In genomic region chr2:116071571-116072320, GRCm38 (mm10) we compare ENCODE assay signal across 8 mouse cellular contexts. TPM values are rescaled to one million over a fixed set of nuclear protein-coding genes. Genes with fewer than 3 reads are reported as not detected.
A peak's percentile ranks its signal among the peaks of the same experiment; 100 is the strongest.
DNase-seq lines count a peak whose midpoint lies in the region; ATAC-seq and TF ChIP-seq lines count a peak whose summit lies in the region.

No protein-coding gene starts in this region.

- under 1% methylated on average over 25 of the region's 25 CpGs for WGBS in forebrain, embryonic 16.5 days
- WGBS in intestine, embryonic 14.5 days = 1% methylated on average over 25 of the region's 25 CpGs
- WGBS in liver, adult 2 months = 4% methylated on average over 25 of the region's 25 CpGs
- WGBS in midbrain, embryonic 14.5 days = under 1% methylated on average over 25 of the region's 25 CpGs

- TF ChIP-seq CTCF in liver, adult 2 months (IDR thresholded peaks at IDR 0.05; ENCODE audit: low read depth, low read length) = peak; percentile 73

- peak overlapping the region; percentile 77 for H3K4me2 ChIP-seq in forebrain, embryonic 16.5 days (ENCODE audit: low read length)
- peak overlapping the region; percentile 68 for H3K4me2 ChIP-seq in intestine, embryonic 14.5 days (ENCODE audit: low read length)
- peak overlapping the region; percentile 59 for H3K4me2 ChIP-seq in midbrain, embryonic 14.5 days (ENCODE audit: low read length)

- H3K79me2 ChIP-seq in liver, adult 2 months (ENCODE audit: control insufficient read depth, insufficient read depth, low read length) = no peaks in the 10 kb centered on the region

- no peak for TF ChIP-seq POLR2A in liver, adult 2 months (IDR thresholded peaks at IDR 0.05; ENCODE audit: extremely low read depth, insufficient read depth, low read length)

- no peak; the same call in 1 of the 2 replicates for ATAC-seq in forebrain, embryonic 16.5 days
- no peak for ATAC-seq in intestine, embryonic 14.5 days (replicated peaks; ENCODE audit: low FRiP score, low TSS enrichment, low read depth)
- ATAC-seq in midbrain, embryonic 14.5 days (ENCODE audit: low FRiP score, low TSS enrichment) = no peak

- peak; percentile 46 for DNase-seq in layer of hippocampus, adult 11-12 months (ENCODE audit: low spot score)
- DNase-seq in layer of hippocampus, adult 9-11 months = no peak
- DNase-seq in adrenal gland, postnatal 25 days = peak; percentile 84
- peak; percentile 88 for DNase-seq in intestine, embryonic 14.5 days (ENCODE audit: low spot score)
- peak; percentile 25 for DNase-seq in liver, adult 2 months (ENCODE audit: extremely low read depth, low read depth, low spot score)
- DNase-seq in midbrain, embryonic 14.5 days = peak; percentile 94
- no peak for DNase-seq in spleen, postnatal 14 days (ENCODE audit: low spot score in 2 of 2)

- H3K27me3 ChIP-seq in forebrain, embryonic 16.5 days (replicated peaks; ENCODE audit: control insufficient read depth, insufficient read depth, low read length) = no peaks in the 10 kb centered on the region
- peaks cover 31% of the 10 kb centered on the region; the same call in 1 of the 2 replicates for H3K27me3 ChIP-seq in intestine, embryonic 14.5 days (replicated peaks; ENCODE audit: control insufficient read depth, insufficient read depth, low read length)
- H3K27me3 ChIP-seq in liver, adult 2 months (ENCODE audit: control insufficient read depth, insufficient read depth, low read length) = peaks cover 6% of the 10 kb centered on the region; the same call in 1 of the 2 replicates
- H3K27me3 ChIP-seq in midbrain, embryonic 14.5 days (ENCODE audit: control insufficient read depth, insufficient read depth, low read length) = peaks cover 11% of the 10 kb centered on the region

- H3K9ac ChIP-seq in forebrain, embryonic 16.5 days (replicated peaks; ENCODE audit: low read depth, low read length) = peak overlapping the region; percentile 88
- peak overlapping the region; percentile 97 for H3K9ac ChIP-seq in intestine, embryonic 14.5 days (ENCODE audit: low read length)
- H3K9ac ChIP-seq in liver, adult 2 months (ENCODE audit: low read depth, low read length) = no peak overlapping the region
- peak overlapping the region; percentile 74 for H3K9ac ChIP-seq in midbrain, embryonic 14.5 days (replicated peaks; ENCODE audit: low read length)

- H3K36me3 ChIP-seq in forebrain, embryonic 16.5 days (ENCODE audit: control insufficient read depth, insufficient read depth) = no peaks in the 10 kb centered on the region
- H3K36me3 ChIP-seq in intestine, embryonic 14.5 days (ENCODE audit: control insufficient read depth, insufficient read depth, low read length) = no peaks in the 10 kb centered on the region
- H3K36me3 ChIP-seq in liver, adult 2 months (ENCODE audit: control insufficient read depth, insufficient read depth, low read length) = no peaks in the 10 kb centered on the region
- H3K36me3 ChIP-seq in midbrain, embryonic 14.5 days (ENCODE audit: control insufficient read depth, insufficient read depth, low read length) = no peaks in the 10 kb centered on the region

- no peaks in the 10 kb centered on the region for H3K9me3 ChIP-seq in forebrain, embryonic 16.5 days (ENCODE audit: control insufficient read depth, low read length)
- H3K9me3 ChIP-seq in intestine, embryonic 14.5 days (ENCODE audit: control insufficient read depth, low read length) = no peaks in the 10 kb centered on the region
- no peaks in the 10 kb centered on the region for H3K9me3 ChIP-seq in midbrain, embryonic 14.5 days (ENCODE audit: control insufficient read depth, low read length)

- peak overlapping the region; percentile 83 for H3K4me3 ChIP-seq in forebrain, embryonic 16.5 days (replicated peaks; ENCODE audit: low read length)
- H3K4me3 ChIP-seq in intestine, embryonic 14.5 days (ENCODE audit: low read depth, low read length) = peak overlapping the region; percentile 78
- peak overlapping the region; percentile 13; the same call in 1 of the 2 replicates for H3K4me3 ChIP-seq in liver, adult 2 months (ENCODE audit: insufficient read depth, low read depth, low read length)
- H3K4me3 ChIP-seq in midbrain, embryonic 14.5 days (replicated peaks; ENCODE audit: low read depth, low read length) = peak overlapping the region; percentile 66

- H3K4me1 ChIP-seq in forebrain, embryonic 16.5 days (replicated peaks; ENCODE audit: control insufficient read depth, insufficient read depth, low read length) = peaks cover 29% of the 10 kb centered on the region
- peaks cover 9% of the 10 kb centered on the region for H3K4me1 ChIP-seq in intestine, embryonic 14.5 days (replicated peaks; ENCODE audit: control insufficient read depth, insufficient read depth, low read length)
- H3K4me1 ChIP-seq in liver, adult 2 months (ENCODE audit: control insufficient read depth, insufficient read depth, low read length) = peaks cover 2% of the 10 kb centered on the region; the same call in 1 of the 2 replicates
- no peaks in the 10 kb centered on the region; the same call in 1 of the 2 replicates for H3K4me1 ChIP-seq in midbrain, embryonic 14.5 days (ENCODE audit: control insufficient read depth, insufficient read depth, low read length)

- H3K27ac ChIP-seq in forebrain, embryonic 16.5 days (ENCODE audit: low read length) = peak overlapping the region; percentile 90
- H3K27ac ChIP-seq in intestine, embryonic 14.5 days (ENCODE audit: low read depth) = peak overlapping the region; percentile 98
- 0 out of 2 replicates have a peak overlapping the region, but pooled peaks have one; percentile 12 for H3K27ac ChIP-seq in liver, adult 2 months (replicated peaks; ENCODE audit: insufficient read depth, low read depth, low read length)
- peak overlapping the region; percentile 84 for H3K27ac ChIP-seq in midbrain, embryonic 14.5 days (replicated peaks; ENCODE audit: low read depth, low read length)

RNA-seq across cellular contexts. Expression of gene Meis2, which starts 6.1 kb away (rescaled TPM):
- 258 and 277 TPM in 2 replicates for total RNA-seq in adrenal gland, postnatal 25 days (2021)
- polyA plus RNA-seq in forebrain, embryonic 16.5 days (2015; fragmentation: Nextera tagmentation; extraction: Ambion mirVana) = 143 and 154 TPM in 2 replicates
- polyA plus RNA-seq in intestine, embryonic 14.5 days (2014; fragmentation: Nextera tagmentation; extraction: Ambion mirVana) = 67.3 and 73.2 TPM in 2 replicates
- 4.4 and 4.5 TPM in 2 replicates for total RNA-seq in liver, adult 2 months (2014; rRNA removed)
- 2.2 and 2.4 TPM in 2 replicates for polyA plus RNA-seq in liver, adult 2 months (2012; rRNA removed)
- polyA plus RNA-seq in midbrain, embryonic 14.5 days (2014; fragmentation: Nextera tagmentation; extraction: Ambion mirVana) = 83.1 and 84.9 TPM in 2 replicates

Comparison
In these comparisons a context has a peak if more than half of its experiments do, and no peak if none do; other contexts are left out.
1. DNase-seq: peak in layer of hippocampus, adult 11-12 months (single experiment), adrenal gland, postnatal 25 days (single experiment), intestine, embryonic 14.5 days (single experiment), liver, adult 2 months (single experiment) and midbrain, embryonic 14.5 days (single experiment); none in layer of hippocampus, adult 9-11 months (single experiment) and spleen, postnatal 14 days (0 of 2).
2. H3K27ac ChIP-seq: peak in every context shown above with its lines; median percentile 98 in intestine, embryonic 14.5 days; 90 in forebrain, embryonic 16.5 days; 84 in midbrain, embryonic 14.5 days; 12 in liver, adult 2 months.
3. H3K4me3 ChIP-seq: peak in every context shown above with its lines; median percentile 83 in forebrain, embryonic 16.5 days; 78 in intestine, embryonic 14.5 days; 66 in midbrain, embryonic 14.5 days; 13 in liver, adult 2 months.
4. RNA of gene Meis2, which starts 6.1 kb away (polyA plus RNA-seq): 143 to 154 TPM in forebrain, embryonic 16.5 days, 83.1 to 84.9 TPM in midbrain, embryonic 14.5 days and 67.3 to 73.2 TPM in intestine, embryonic 14.5 days; 2.2 to 2.4 TPM in liver, adult 2 months; every median in the first group is over 10 times any median in the second.
5. Peak in every context shown above with its lines, with median percentiles within 50 percentile points of each other: H3K4me2 ChIP-seq.